Comparison of ENCODE assay signal across 15 mouse cellular contexts in genomic region chr12:101836546-101837274, GRCm38 (mm10). TPM values are rescaled to one million over a fixed set of nuclear protein-coding genes. Genes with fewer than 3 reads are reported as not detected.
"Had no signal": no experiment of that assay in that cellular context is flagged by ENCODE, and none has a peak within 500 bp of the region (broad histone marks: within the 10 kb centered on the region; RNA-seq: fewer than 3 reads in every experiment).

No protein-coding gene starts in this region.

- H3K27me3 ChIP-seq: liver, embryonic 13.5 days; midbrain, embryonic 13.5 days; neural tube, embryonic 13.5 days had no signal

- H3K27ac ChIP-seq: liver, embryonic 13.5 days; midbrain, embryonic 10.5 days; midbrain, embryonic 13.5 days; neural tube, embryonic 13.5 days had no signal

- H3K9me3 ChIP-seq: liver, embryonic 13.5 days; midbrain, embryonic 10.5 days; midbrain, embryonic 13.5 days; neural tube, embryonic 13.5 days had no signal

- ATAC-seq: midbrain, embryonic 13.5 days; midbrain, embryonic 16.5 days had no signal

- H3K4me1 ChIP-seq: liver, embryonic 13.5 days; midbrain, embryonic 13.5 days; neural tube, embryonic 13.5 days had no signal

- H3K4me3 ChIP-seq: liver, embryonic 13.5 days; midbrain, embryonic 10.5 days; midbrain, embryonic 13.5 days; myocyte; neural tube, embryonic 13.5 days had no signal

- H3K9ac ChIP-seq: liver, embryonic 13.5 days; midbrain, embryonic 13.5 days; neural tube, embryonic 13.5 days had no signal

- DNase-seq: kidney, adult 18-20 months; kidney, postnatal 10 days; kidney, postnatal 4 days; liver, embryonic 13.5 days; lung, adult 2 months; lung, postnatal 14 days; lung, postnatal 4 days; thymus, postnatal 25 days had no signal

- H3K4me2 ChIP-seq: liver, embryonic 13.5 days; midbrain, embryonic 13.5 days; neural tube, embryonic 13.5 days had no signal

RNA-seq across cellular contexts. Expression of gene Fbln5, which starts 17.9 kb away (rescaled TPM):
- total RNA-seq: monocyte, adult 5-6 weeks; neutrophil, adult 5-6 weeks had no signal
